Mouse (Mus musculus): Measurements from ENCODE around the gene Sik2. TPM values are rescaled to one million over a fixed set of nuclear protein-coding genes. Genes with fewer than 3 reads are reported as not detected.

Gene Sik2
- total and polyA plus RNA-seq, 3 experiments, result 7.5 to 12.1 TPM; not detected in 1

DNA sequence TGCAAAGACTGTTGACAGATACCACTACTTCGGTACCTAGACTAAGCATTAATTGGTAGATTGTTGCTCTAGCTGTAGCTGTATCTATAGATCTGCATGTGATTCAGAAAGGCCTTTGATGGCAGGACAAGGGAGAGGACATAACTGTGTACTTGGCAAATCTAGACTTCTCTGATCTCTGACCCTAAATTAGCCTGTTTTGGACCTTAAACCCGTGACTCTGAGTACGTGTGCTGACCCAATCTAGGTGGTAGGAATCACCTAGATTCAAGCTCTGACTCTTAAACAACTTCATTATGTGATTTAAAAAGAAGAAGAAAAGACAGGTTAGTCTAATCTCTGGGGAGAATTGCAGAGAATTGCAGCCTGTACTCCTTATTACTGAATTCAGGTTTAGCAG lies 163.8 kb downstream of the Sik2 start, which contains the start of gene Ppp2r1b:
TSS of gene Ppp2r1b (plus strand) at position 221 of the 400 bp plus-strand sequence.
- Histone ChIP-seq H3K36me3 (ENCODE audit: control insufficient read depth in 1 of 2, insufficient read depth in 2 of 2, low read length in 2 of 2) (peaks cover 1 to 9% of the 10 kb centered on the region in 2 experiments; a peak in 3 of 4 replicates), H3K4me1 (ENCODE audit: control insufficient read depth in 1 of 2, insufficient read depth in 2 of 2, low read length in 2 of 2) (peaks cover 0 to 16% of the 10 kb centered on the region in 2 experiments; a peak in 3 of 4 replicates), H3K27me3 (ENCODE audit: control insufficient read depth in 1 of 2, insufficient read depth in 2 of 2, low read length in 2 of 2) (no peaks in the 10 kb centered on the region), H3K9ac (ENCODE audit: control insufficient read depth, low read depth, low read length, poor library complexity, severe bottlenecking) (no peak within 1 kb of the TSS), H3K79me2 (ENCODE audit: control insufficient read depth, insufficient read depth, low read length, poor library complexity) (no peaks in the 10 kb centered on the region), H3K9me3 (replicated peaks; ENCODE audit: insufficient read depth, low read length) (no peaks in the 10 kb centered on the region), H3K27ac (ENCODE audit: control insufficient read depth, low read depth, low read length) (no peak within 1 kb of the TSS), H3K4me3 (ENCODE audit: control insufficient read depth in 1 of 2, insufficient read depth in 1 of 2, low read depth in 2 of 2, low read length in 2 of 2) (no peak within 1 kb of the TSS)
- DNase-seq (ENCODE audit: low read depth, low spot score), result no peak
- TF ChIP-seq NELFE (IDR thresholded peaks at IDR 0.05; ENCODE audit: low read depth, low read length), result no peak
- no peak for TF ChIP-seq MEF2A (IDR thresholded peaks at IDR 0.05; ENCODE audit: extremely low read depth, insufficient replicate concordance, low read depth, low read length, poor library complexity, severe bottlenecking)
- TF ChIP-seq NRF1 (IDR thresholded peaks at IDR 0.05; ENCODE audit: insufficient read depth, low read depth, low read length, poor library complexity, severe bottlenecking), result no peak
- no peak for TF ChIP-seq JUND (IDR thresholded peaks at IDR 0.05; ENCODE audit: low read depth, low read length)
- TF ChIP-seq SIN3A (IDR thresholded peaks at IDR 0.05; ENCODE audit: low read length), result no peak
- no peak for TF ChIP-seq MAZ (IDR thresholded peaks at IDR 0.05; ENCODE audit: low read depth, low read length)
- no peak for TF ChIP-seq TBP (IDR thresholded peaks at IDR 0.05; ENCODE audit: low read depth, low read length)
- TF ChIP-seq ZKSCAN1 (IDR thresholded peaks at IDR 0.05; ENCODE audit: low read depth, low read length), result no peak
- no peak for TF ChIP-seq USF1 (IDR thresholded peaks at IDR 0.05; ENCODE audit: low read depth, low read length)
- TF ChIP-seq ZMIZ1 (IDR thresholded peaks at IDR 0.05; ENCODE audit: low read depth, low read length), result no peak
- TF ChIP-seq RAD21 (IDR thresholded peaks at IDR 0.05; ENCODE audit: low read depth, low read length), result no peak
- TF ChIP-seq HCFC1 (IDR thresholded peaks at IDR 0.05; ENCODE audit: low read depth, low read length), result no peak
- TF ChIP-seq RCOR1 (IDR thresholded peaks at IDR 0.05; ENCODE audit: low read depth, low read length), result no peak
- no peak for TF ChIP-seq GATA1 (IDR thresholded peaks at IDR 0.05; ENCODE audit: low read depth, low read length)

Other genes starting within 250 kb of the Sik2 start
- gene Fdxacb1, start 240.8 kb downstream of the Sik2 start, total RNA-seq (2012; rRNA removed), result 6.1 and 6.5 TPM in 2 replicates
- gene Fdxacb1, start 240.8 kb downstream of the Sik2 start, polyA plus RNA-seq (2012; ENCODE audit: insufficient read depth in 1 of 2, insufficient read length in 2 of 2, low read depth in 1 of 2, low replicate concordance in 2 of 2, missing spikeins in 1 of 2), result 1 to 10 TPM in 1 of 2 experiments, not detected in 1; 9.7 TPM
- 23.3 and 24.0 TPM in 2 replicates for gene Alg9, start 234.1 kb downstream of the Sik2 start, total RNA-seq (2012; rRNA removed)
- gene Alg9, start 234.1 kb downstream of the Sik2 start, polyA plus RNA-seq (2012; ENCODE audit: insufficient read depth in 1 of 2, insufficient read length in 2 of 2, low read depth in 1 of 2, low replicate concordance in 2 of 2, missing spikeins in 1 of 2), result 10 to 100 TPM in 1 of 2 experiments, not detected in 1; 46.7 TPM
- 7.1 and 9.2 TPM in 2 replicates for gene 1110032A03Rik, start 233.6 kb downstream of the Sik2 start, total RNA-seq (2012; rRNA removed)
- 10 to 100 TPM in 1 of 2 experiments, not detected in 1; 12.8 TPM for gene 1110032A03Rik, start 233.6 kb downstream of the Sik2 start, polyA plus RNA-seq (2012; ENCODE audit: insufficient read depth in 1 of 2, insufficient read length in 2 of 2, low read depth in 1 of 2, low replicate concordance in 2 of 2, missing spikeins in 1 of 2)
- 65.0 and 67.6 TPM in 2 replicates for gene Ppp2r1b, start 163.8 kb downstream of the Sik2 start, total RNA-seq (2012; rRNA removed)
- 100 to 1,000 TPM in 1 of 2 experiments, not detected in 1; 101 TPM for gene Ppp2r1b, start 163.8 kb downstream of the Sik2 start, polyA plus RNA-seq (2012; ENCODE audit: insufficient read depth in 1 of 2, insufficient read length in 2 of 2, low read depth in 1 of 2, low replicate concordance in 2 of 2, missing spikeins in 1 of 2)
- not detected in 2 replicates for gene Btg4, start 51.8 kb upstream of the Sik2 start, total RNA-seq (2012; rRNA removed)
- gene Btg4, start 51.8 kb upstream of the Sik2 start, polyA plus RNA-seq (2012; ENCODE audit: insufficient read depth in 1 of 2, insufficient read length in 2 of 2, low read depth in 1 of 2, low replicate concordance in 2 of 2, missing spikeins in 1 of 2), result not detected
- gene Layn, start 68.0 kb upstream of the Sik2 start, total RNA-seq (2012; rRNA removed), result not detected in 2 replicates
- not detected for gene Layn, start 68.0 kb upstream of the Sik2 start, polyA plus RNA-seq (2012; ENCODE audit: insufficient read depth in 1 of 2, insufficient read length in 2 of 2, low read depth in 1 of 2, low replicate concordance in 2 of 2, missing spikeins in 1 of 2)
- gene 4833427G06Rik, start 93.0 kb upstream of the Sik2 start, total RNA-seq (2012; rRNA removed), result not detected in 2 replicates
- not detected for gene 4833427G06Rik, start 93.0 kb upstream of the Sik2 start, polyA plus RNA-seq (2012; ENCODE audit: insufficient read depth in 1 of 2, insufficient read length in 2 of 2, low read depth in 1 of 2, low replicate concordance in 2 of 2, missing spikeins in 1 of 2)
- gene Gm32742, start 156.4 kb upstream of the Sik2 start, total RNA-seq (2012; rRNA removed), result not detected in 2 replicates
- under 1 TPM in 1 of 2 experiments, not detected in 1; 0.01 TPM for gene Gm32742, start 156.4 kb upstream of the Sik2 start, polyA plus RNA-seq (2012; ENCODE audit: insufficient read depth in 1 of 2, insufficient read length in 2 of 2, low read depth in 1 of 2, low replicate concordance in 2 of 2, missing spikeins in 1 of 2)
- gene Pou2af1, start 204.6 kb upstream of the Sik2 start, total RNA-seq (2012; rRNA removed), result not detected in 2 replicates
- not detected for gene Pou2af1, start 204.6 kb upstream of the Sik2 start, polyA plus RNA-seq (2012; ENCODE audit: insufficient read depth in 1 of 2, insufficient read length in 2 of 2, low read depth in 1 of 2, low replicate concordance in 2 of 2, missing spikeins in 1 of 2)

Measured in MEL (cell line).